In the genomic region with DNA sequence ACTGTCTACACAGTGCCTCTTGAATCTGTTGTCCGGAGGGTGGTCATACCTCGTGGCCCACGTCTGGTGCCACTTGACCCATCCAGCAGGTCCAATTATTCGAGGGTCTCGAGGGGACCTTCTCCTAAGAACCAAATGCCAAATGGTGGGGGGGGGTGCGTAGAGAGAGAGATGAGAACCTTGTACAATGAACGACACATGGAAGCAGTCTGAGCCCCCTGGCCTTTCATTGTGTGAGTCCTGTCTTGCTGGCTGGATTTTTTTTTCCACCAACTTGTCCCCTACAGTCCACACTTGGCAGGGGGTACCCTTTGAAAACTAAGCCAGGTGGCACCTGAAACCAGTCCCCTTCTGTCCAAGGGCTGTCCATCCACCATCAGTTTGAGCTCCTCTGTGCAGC, we compare ENCODE assay signal across 24 mouse cellular contexts. TPM values are rescaled to one million over a fixed set of nuclear protein-coding genes. Genes with fewer than 3 reads are reported as not detected.
"Had no signal": no experiment of that assay in that cellular context is flagged by ENCODE, and none has a peak within 500 bp of the region (broad histone marks: within the 10 kb centered on the region; RNA-seq: fewer than 3 reads in every experiment).

No protein-coding gene starts in this region.

- H3K27me3 ChIP-seq: hindbrain, embryonic 13.5 days; hindbrain, embryonic 15.5 days had no signal

- H3K27ac ChIP-seq: heart, adult 2 months; heart, embryonic 13.5 days; heart, embryonic 15.5 days; hindbrain, embryonic 13.5 days; hindbrain, embryonic 15.5 days; hindbrain, postnatal 0 days; kidney, embryonic 15.5 days; kidney, postnatal 0 days; limb, embryonic 13.5 days; limb, embryonic 15.5 days; liver, embryonic 12.5 days had no signal

- H3K4me3 ChIP-seq: heart, adult 2 months; heart, embryonic 13.5 days; heart, embryonic 15.5 days; hindbrain, embryonic 13.5 days; hindbrain, embryonic 15.5 days; kidney, embryonic 15.5 days; limb, embryonic 13.5 days; limb, embryonic 15.5 days; liver, embryonic 12.5 days had no signal

- DNase-seq: gastrocnemius, postnatal 14 days; gastrocnemius, postnatal 36 days; heart, adult 11 months; heart, adult 2 months; heart, postnatal 14 days; heart, postnatal 36 days; kidney, adult 11 months; kidney, adult 2 months; kidney, postnatal 14 days; kidney, postnatal 36 days; layer of hippocampus, adult 9-11 months; layer of hippocampus, postnatal 36 days; left cerebral cortex, postnatal 4 days had no signal

RNA-seq across cellular contexts. Expression of a gene that starts 2.0 kb away (rescaled TPM):
- polyA plus RNA-seq: heart, adult 2 months; kidney, adult 2 months; liver, adult 2 months had no signal
